Mouse (Mus musculus) neutrophil, adult 65 days (primary cell): ENCODE measurements around the gene Btbd35f10. TPM values are rescaled to one million over a fixed set of nuclear protein-coding genes. Genes with fewer than 3 reads are reported as not detected.

Experiments used
- total RNA-seq: library from RNA; stranded (reverse); gene quantifications from 2 replicates; pipeline ENCODE4 v1.2.4, GENCODE M21; 2023

Gene Btbd35f10
- not detected in 2 replicates for total RNA-seq

DNA sequence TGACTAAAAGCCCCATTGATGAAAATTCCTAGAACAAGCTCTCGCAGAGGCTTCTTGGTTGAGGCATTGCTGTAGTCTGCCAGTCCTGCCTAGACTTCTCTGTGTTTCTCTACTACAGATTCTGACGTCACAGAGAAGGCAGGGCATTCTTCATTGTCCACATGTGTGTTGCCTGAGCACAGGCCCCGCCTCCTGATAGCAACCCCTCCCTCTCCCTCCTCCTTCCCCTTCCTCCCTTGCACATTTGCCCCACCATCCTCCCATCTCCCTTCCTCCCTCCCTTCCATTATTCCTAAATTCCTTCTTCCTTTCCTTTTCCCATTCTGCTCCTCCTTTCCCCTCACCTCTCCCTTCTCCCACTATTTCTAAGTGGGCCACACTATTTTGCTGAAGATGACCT lies at the start of gene Btbd35f10:
TSS of gene Btbd35f10 (minus strand) at position 101 of the 400 bp plus-strand sequence.

Other genes with a start within 250 kb of the Btbd35f10 start
- gene Btbd35f18, start 52.7 kb downstream of the Btbd35f10 start, total RNA-seq, result not detected in 2 replicates
- gene Btbd35f16, start 204.1 kb upstream of the Btbd35f10 start, total RNA-seq, result not detected in 2 replicates